Mouse (Mus musculus) heart, adult 11 months (tissue): ENCODE results near the gene Kif6.

ENCODE experiments used
- DNase-seq: peaks from one replicate; pipeline ENCODE4 v3.0.0; 2022

The Kif6 gene

GRCm38 (mm10) chr17:49933806-49934205, 318.9 kb downstream of the Kif6 start:
- DNase-seq: no peak

GRCm38 (mm10) chr17:49934586-49934985, 319.6 kb downstream of the Kif6 start:
- no peak for DNase-seq

DNA sequence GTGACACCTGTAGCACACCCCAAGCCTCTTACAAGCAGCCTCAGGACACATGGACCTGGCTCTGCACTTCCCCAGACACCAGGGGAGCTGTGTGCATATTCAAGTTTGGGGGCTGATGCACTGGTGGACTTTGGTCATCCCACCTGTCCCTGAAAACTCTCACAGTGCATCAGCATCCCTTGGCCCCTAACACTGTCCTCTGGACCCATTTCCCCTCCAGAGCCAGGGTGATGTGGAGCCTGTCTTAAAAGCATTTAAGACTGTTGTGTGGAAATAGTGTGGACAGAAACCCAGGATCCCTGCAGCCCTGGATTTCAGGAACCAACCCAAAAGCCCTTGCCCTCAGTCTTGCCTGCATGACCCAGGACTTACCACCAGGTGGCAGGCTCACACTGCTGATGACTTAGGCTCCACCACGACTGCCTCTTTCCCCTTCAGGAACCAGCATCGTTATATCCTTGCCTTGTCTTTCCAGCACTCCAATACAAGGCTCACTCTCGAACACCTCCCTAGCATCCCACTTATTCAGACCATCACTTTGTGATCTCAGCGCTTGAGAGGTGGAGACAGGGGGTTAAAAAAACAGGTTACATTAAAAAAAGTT, 320.8 kb downstream of the Kif6 start:
- DNase-seq: peak; percentile 94

DNA sequence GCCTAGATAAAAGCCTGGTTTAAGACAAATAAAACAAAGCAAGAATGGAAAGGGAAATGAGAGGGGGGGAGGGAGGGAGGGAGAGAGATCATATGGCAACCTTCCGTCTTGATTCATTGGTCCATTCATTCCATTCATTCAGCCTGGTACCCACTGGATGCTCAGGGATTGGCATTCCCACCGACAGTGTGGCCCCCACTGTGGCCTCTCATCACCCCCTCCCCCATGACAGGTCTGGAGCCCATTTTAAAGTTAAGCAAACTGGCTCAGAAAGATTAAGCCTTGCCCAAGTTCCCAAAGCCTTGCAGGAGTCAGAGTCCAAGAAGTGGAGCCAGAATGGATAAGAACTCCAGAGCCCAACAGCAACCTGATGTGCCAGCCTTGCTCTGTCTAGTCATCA, 321.3 kb downstream of the Kif6 start:
- no peak for DNase-seq

DNA sequence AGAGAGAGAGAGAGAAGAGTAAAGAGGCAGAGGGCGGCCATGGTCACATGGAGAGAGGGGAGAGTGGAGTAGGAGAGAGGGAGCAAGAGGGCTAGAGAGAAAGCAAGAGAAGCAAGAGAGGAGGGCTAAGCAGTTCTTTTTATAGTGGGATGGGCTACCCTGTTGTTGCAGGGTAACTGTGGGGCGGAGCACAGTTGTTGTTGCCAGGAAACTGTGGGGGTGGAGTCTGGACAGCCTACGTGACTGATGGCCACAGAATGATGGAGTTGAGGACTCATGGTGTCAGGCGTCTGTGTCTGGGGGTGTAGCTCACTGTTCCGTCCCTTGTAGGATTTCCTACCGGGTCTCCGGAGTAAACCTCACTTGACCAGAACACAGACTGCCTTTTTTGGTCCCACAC, 324.2 kb downstream of the Kif6 start:
- peak; percentile 82 for DNase-seq

DNA sequence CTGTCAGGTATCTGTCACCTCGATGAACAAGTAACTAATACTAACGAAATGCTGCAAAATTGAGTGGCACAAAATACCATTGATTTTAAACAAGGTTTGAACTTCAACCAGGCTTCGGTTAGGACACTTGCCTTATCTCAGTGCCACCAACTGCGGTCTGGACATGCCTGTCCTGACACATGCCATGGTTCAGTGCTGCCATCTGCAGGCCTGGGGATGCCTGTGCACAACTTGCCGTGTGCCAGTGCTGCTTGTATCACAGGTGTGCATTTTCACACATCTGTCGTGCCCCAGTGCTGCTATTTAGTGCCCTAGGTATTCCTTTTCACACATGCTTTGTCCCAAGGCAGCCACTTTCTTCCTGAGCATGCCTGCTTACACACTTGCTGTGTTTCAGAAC, 327.7 kb downstream of the Kif6 start:
- peak; percentile 86 for DNase-seq

DNA sequence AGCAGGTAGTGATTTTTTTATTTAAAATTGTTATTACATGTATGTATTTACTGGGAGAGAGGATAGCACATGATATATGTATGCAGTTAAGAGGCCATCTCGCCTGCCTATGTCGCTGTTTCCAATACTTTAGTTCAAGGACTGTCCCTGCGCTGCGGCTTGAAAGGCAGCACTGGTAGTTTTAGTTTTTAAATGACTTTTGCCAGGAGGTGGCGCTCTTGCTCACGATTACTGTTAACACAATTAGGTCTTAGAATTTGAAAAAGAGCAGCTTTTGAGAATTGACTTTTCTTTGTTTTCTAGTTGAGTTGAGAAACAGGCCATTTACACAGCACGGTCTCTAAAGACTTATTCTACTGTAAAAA, 336.5 kb downstream of the Kif6 start:
- DNase-seq: peak; percentile 90

DNA sequence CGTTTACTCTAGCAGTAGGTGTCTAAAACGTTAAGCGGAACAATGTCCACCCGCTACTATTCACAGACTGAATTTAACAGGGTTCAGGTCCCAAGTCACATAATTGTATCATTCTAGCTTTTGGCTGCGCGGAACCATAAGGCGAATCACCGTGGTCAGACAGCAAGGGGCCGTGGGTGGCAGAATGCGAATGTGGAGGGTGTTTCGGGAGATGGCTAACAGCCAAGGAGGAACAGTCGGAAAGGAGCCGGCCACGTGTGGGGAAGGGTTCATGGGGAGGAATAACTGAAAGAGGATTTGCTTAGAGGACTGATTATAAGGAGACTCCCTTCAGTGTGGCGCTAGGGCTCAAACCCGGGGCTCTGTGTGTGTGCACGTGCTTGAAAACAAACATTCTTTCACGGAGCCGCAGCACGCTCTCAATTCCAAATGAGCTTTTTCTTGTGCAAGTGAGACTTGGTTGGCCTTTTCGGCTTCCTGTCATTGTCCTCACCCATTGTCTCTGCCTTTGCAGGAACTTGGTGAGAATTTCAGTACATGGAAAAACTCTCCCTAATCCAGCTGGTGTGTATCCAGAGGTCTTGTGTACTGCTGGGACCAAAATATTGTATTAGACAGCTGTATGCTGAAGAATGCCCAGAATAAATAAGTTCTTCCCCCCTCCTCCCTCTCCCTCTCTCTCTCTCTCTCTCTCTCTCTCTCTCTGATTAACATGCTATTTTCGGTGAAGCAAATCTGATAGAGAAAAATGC, 337.1 kb downstream of the Kif6 start:
- DNase-seq: peak; percentile 96

DNA sequence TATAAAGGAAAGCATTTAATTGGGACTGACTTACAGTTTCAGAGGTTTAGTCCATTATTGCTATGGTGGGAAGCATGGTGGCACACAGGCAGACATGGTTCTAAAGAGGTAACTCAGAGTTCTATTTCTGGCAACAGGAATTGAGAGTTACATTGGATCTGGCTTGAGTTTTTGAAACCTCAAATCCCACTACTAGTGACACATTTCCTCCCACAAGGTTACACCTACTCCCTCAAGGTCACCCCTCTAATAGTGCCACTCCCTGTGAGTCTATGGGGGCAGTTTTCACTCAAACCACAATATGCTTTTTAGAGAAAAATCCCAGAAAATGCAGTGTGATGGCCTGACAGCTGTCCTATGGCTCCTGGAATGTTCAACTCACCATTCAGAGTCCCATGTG, 344.1 kb downstream of the Kif6 start:
- no peak for DNase-seq
